Mouse (Mus musculus) left cerebral cortex, postnatal 36 days (tissue): ENCODE measurements around the gene Dnajc6. TPM values are rescaled to one million over a fixed set of nuclear protein-coding genes. Genes with fewer than 3 reads are reported as not detected.
A peak's percentile ranks its signal among the peaks of the same experiment; 100 is the strongest.

ENCODE experiments used
- DNase-seq, 2 experiments: peaks; one replicate each; pipeline ENCODE4 v3.0.0; 2021 to 2022; ENCODE audit warnings: low spot score in 2 of 2, mixed read lengths in 1 of 2
- intact Hi-C: fragments of 180-260 bp; cut with DNase I; formaldehyde crosslinking; loops from one replicate; pipeline ENCODE4 v1.15.1; 2025
- total RNA-seq, 2 experiments: library from RNA; stranded (reverse); gene quantifications; 2 replicates each; pipeline ENCODE4 v1.2.3; 2021

Dnajc6 gene
- total RNA-seq, 2 experiments from 2014 or later = 304 to 330 TPM

GRCm38 (mm10) chr4:101552372-101552771 lies 55.9 kb downstream of the Dnajc6 start:
- DNase-seq = peak; percentile 31 to 50
- intact Hi-C loops = loop anchor here (5.0 kb wide), 2 partner anchors 35 to 40 kb away; no protein-coding TSS in a partner anchor

- no peak for DNase-seq
- intact Hi-C loops = no loop called here
These were observed 58.6 kb downstream of the Dnajc6 start for GRCm38 (mm10) chr4:101555016-101555415.

GRCm38 (mm10) chr4:101560137-101560536 lies 63.7 kb downstream of the Dnajc6 start:
- no peak for DNase-seq
- intact Hi-C loops = no loop called here

GRCm38 (mm10) chr4:101562836-101563235 lies 66.4 kb downstream of the Dnajc6 start:
- intact Hi-C loops = no loop called here
- no peak for DNase-seq

GRCm38 (mm10) chr4:101563607-101564006 lies 67.2 kb downstream of the Dnajc6 start:
- intact Hi-C loops = no loop called here
- DNase-seq = no peak

GRCm38 (mm10) chr4:101564746-101565417 lies 68.4 kb downstream of the Dnajc6 start:
- intact Hi-C loops = no loop called here
- no peak for DNase-seq

- no peak for DNase-seq
- intact Hi-C loops = no loop called here
These were observed 72.6 kb downstream of the Dnajc6 start for GRCm38 (mm10) chr4:101569076-101569475.

GRCm38 (mm10) chr4:101572142-101572541 lies 75.7 kb downstream of the Dnajc6 start:
- intact Hi-C loops = no loop called here
- no peak for DNase-seq

- intact Hi-C loops = no loop called here
- DNase-seq = no peak
These were observed 78.9 kb downstream of the Dnajc6 start for GRCm38 (mm10) chr4:101575307-101575706.

GRCm38 (mm10) chr4:101578720-101579119 lies 82.3 kb downstream of the Dnajc6 start:
- intact Hi-C loops = no loop called here
- no peak for DNase-seq

- DNase-seq = no peak
- intact Hi-C loops = no loop called here
These were observed 83.1 kb downstream of the Dnajc6 start for GRCm38 (mm10) chr4:101579517-101579916.

- intact Hi-C loops = no loop called here
- no peak for DNase-seq
These were observed 84.7 kb downstream of the Dnajc6 start for GRCm38 (mm10) chr4:101581156-101581555.

- intact Hi-C loops = no loop called here
- no peak for DNase-seq
These were observed 86.4 kb downstream of the Dnajc6 start for GRCm38 (mm10) chr4:101582882-101583281.

- intact Hi-C loops = loop anchor here (5.0 kb wide), 1 partner anchor 32 kb away; no protein-coding TSS in a partner anchor
- no peak for DNase-seq
These were observed 88.3 kb downstream of the Dnajc6 start for GRCm38 (mm10) chr4:101584524-101585454.

GRCm38 (mm10) chr4:101585455-101586184 lies 89.2 kb downstream of the Dnajc6 start:
- no peak for DNase-seq
- intact Hi-C loops = loop anchor here (5.0 kb wide), 1 partner anchor 33 kb away; no protein-coding TSS in a partner anchor

GRCm38 (mm10) chr4:101588932-101589331 lies 92.5 kb downstream of the Dnajc6 start:
- DNase-seq = peak; percentile 18 to 32
- intact Hi-C loops = loop anchor here (5.0 kb wide), 1 partner anchor 37 kb away; no protein-coding TSS in a partner anchor

GRCm38 (mm10) chr4:101589771-101590170 lies 93.3 kb downstream of the Dnajc6 start:
- intact Hi-C loops = loop anchor here (5.0 kb wide), 1 partner anchor 37 kb away; no protein-coding TSS in a partner anchor
- no peak for DNase-seq

GRCm38 (mm10) chr4:101591400-101591799 lies 95.0 kb downstream of the Dnajc6 start:
- intact Hi-C loops = no loop called here
- DNase-seq = no peak

- intact Hi-C loops = no loop called here
- no peak for DNase-seq
These were observed 96.0 kb downstream of the Dnajc6 start for GRCm38 (mm10) chr4:101592466-101592865.

GRCm38 (mm10) chr4:101601758-101602157 lies 105.3 kb downstream of the Dnajc6 start:
- intact Hi-C loops = no loop called here
- no peak for DNase-seq
